Mouse (Mus musculus): Measurements from ENCODE around the gene Nol10. TPM values are rescaled to one million over a fixed set of nuclear protein-coding genes. Genes with fewer than 3 reads are reported as not detected.
"Not testable (repeated sequence)": the region's sequence is repeated elsewhere in the genome, so short reads cannot be mapped to it uniquely, and the experiment has no call there.

Gene Nol10
- polyA plus RNA-seq, 1 experiment from 2014 or later = 32.8 TPM

- WGBS = 85% methylated on average over 4 of the region's 4 CpGs
- H3K4me2 ChIP-seq = no peak overlapping the region
- no peaks in the 10 kb centered on the region for H3K36me3 ChIP-seq (ENCODE audit: control insufficient read depth, insufficient read depth, low read length)
- ATAC-seq (ENCODE audit: low FRiP score) = no peak
- H3K4me3 ChIP-seq (ENCODE audit: low read depth, low read length) = no peak overlapping the region
- no peaks in the 10 kb centered on the region for H3K27me3 ChIP-seq (ENCODE audit: control insufficient read depth, insufficient read depth, low read length)
- no peaks in the 10 kb centered on the region for H3K4me1 ChIP-seq (ENCODE audit: control insufficient read depth, insufficient read depth, low read length)
- no peak overlapping the region for H3K9ac ChIP-seq (ENCODE audit: low read length)
- DNase-seq (ENCODE audit: low spot score, missing footprints) = no peak
- H3K9me3 ChIP-seq (ENCODE audit: control insufficient read depth, low read length) = no peaks in the 10 kb centered on the region
- H3K27ac ChIP-seq (ENCODE audit: low read depth, low read length) = no peak overlapping the region
Measured at GRCm38 (mm10) chr12:17450503-17450902, 102.2 kb downstream of the Nol10 start.

DNA sequence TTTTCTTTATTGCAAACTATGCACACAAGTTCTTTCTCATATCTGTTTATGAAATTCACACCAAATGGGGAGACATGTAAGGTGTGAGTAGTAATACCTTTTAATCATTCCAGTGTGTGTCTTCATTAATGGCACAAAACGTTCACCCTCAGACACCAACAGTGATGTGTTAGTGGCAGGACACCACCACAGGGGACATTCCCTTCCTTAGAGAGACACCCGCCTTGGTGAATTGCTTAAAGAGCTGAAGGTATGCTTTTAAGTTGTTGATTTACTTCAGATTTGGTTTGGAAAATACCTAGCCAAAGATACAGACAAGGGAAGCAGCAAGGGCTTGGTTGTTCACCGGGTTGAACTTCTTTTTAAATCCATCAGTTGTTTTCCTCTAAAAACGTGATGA is 102.7 kb downstream of the Nol10 start:
- WGBS = 71% methylated on average over 4 of the region's 4 CpGs

DNA sequence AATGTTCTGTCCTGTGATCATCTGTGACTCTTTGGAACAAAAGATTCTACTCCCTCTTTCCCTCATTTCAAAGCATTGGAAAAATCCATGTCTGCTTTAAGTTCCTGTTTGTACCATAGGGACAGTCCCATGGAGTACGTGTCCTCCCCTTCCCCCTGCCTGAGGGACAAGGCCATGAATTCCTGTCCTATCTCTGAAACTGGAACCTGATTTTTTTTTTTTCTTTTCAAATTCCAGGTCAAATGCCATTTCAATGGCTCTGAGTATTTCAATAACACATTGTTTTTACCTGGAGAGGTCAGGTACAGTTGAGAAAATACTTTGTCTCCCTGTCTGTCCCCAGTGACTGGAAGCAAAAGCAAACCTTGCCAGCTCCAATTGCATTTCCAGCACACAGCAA is 104.0 kb downstream of the Nol10 start:
- no peak overlapping the region for H3K4me2 ChIP-seq
- 82% methylated on average over 1 of the region's 1 CpGs for WGBS
- H3K27ac ChIP-seq (ENCODE audit: low read depth, low read length) = no peak overlapping the region
- no peaks in the 10 kb centered on the region for H3K9me3 ChIP-seq (ENCODE audit: control insufficient read depth, low read length)
- no peak overlapping the region for H3K9ac ChIP-seq (ENCODE audit: low read length)
- no peak for DNase-seq (ENCODE audit: low spot score, missing footprints)
- no peaks in the 10 kb centered on the region for H3K36me3 ChIP-seq (ENCODE audit: control insufficient read depth, insufficient read depth, low read length)
- H3K4me3 ChIP-seq (ENCODE audit: low read depth, low read length) = no peak overlapping the region
- H3K4me1 ChIP-seq (ENCODE audit: control insufficient read depth, insufficient read depth, low read length) = no peaks in the 10 kb centered on the region
- H3K27me3 ChIP-seq (ENCODE audit: control insufficient read depth, insufficient read depth, low read length) = no peaks in the 10 kb centered on the region
- ATAC-seq (ENCODE audit: low FRiP score) = no peak

More for the DNA sequence above, 102.7 kb downstream of the Nol10 start:
- no peaks in the 10 kb centered on the region for H3K27me3 ChIP-seq (ENCODE audit: control insufficient read depth, insufficient read depth, low read length)
- DNase-seq (ENCODE audit: low spot score, missing footprints) (no peak), ATAC-seq (ENCODE audit: low FRiP score) (no peak)
- H3K36me3 ChIP-seq (ENCODE audit: control insufficient read depth, insufficient read depth, low read length) = no peaks in the 10 kb centered on the region
- no peaks in the 10 kb centered on the region for H3K9me3 ChIP-seq (ENCODE audit: control insufficient read depth, low read length)
- H3K4me3 ChIP-seq (ENCODE audit: low read depth, low read length) = no peak overlapping the region
- H3K4me1 ChIP-seq (ENCODE audit: control insufficient read depth, insufficient read depth, low read length) = no peaks in the 10 kb centered on the region
- H3K9ac ChIP-seq (ENCODE audit: low read length) = no peak overlapping the region
- no peak overlapping the region for H3K27ac ChIP-seq (ENCODE audit: low read depth, low read length)
- H3K4me2 ChIP-seq = no peak overlapping the region

- Histone ChIP-seq H3K36me3 (ENCODE audit: control insufficient read depth, insufficient read depth, low read length) (no peaks in the 10 kb centered on the region), H3K9me3 (ENCODE audit: control insufficient read depth, low read length) (no peaks in the 10 kb centered on the region), H3K9ac (ENCODE audit: low read length) (no peak overlapping the region), H3K4me3 (ENCODE audit: low read depth, low read length) (no peak overlapping the region), H3K4me1 (ENCODE audit: control insufficient read depth, insufficient read depth, low read length) (no peaks in the 10 kb centered on the region), H3K27me3 (ENCODE audit: control insufficient read depth, insufficient read depth, low read length) (no peaks in the 10 kb centered on the region), H3K27ac (ENCODE audit: low read depth, low read length) (no peak overlapping the region), H3K4me2 (no peak overlapping the region)
- DNase-seq (ENCODE audit: low spot score, missing footprints) (no peak), ATAC-seq (ENCODE audit: low FRiP score) (no peak)
- WGBS = 71% methylated on average over 5 of the region's 5 CpGs
Measured at GRCm38 (mm10) chr12:17453918-17454317, 105.7 kb downstream of the Nol10 start.

DNA sequence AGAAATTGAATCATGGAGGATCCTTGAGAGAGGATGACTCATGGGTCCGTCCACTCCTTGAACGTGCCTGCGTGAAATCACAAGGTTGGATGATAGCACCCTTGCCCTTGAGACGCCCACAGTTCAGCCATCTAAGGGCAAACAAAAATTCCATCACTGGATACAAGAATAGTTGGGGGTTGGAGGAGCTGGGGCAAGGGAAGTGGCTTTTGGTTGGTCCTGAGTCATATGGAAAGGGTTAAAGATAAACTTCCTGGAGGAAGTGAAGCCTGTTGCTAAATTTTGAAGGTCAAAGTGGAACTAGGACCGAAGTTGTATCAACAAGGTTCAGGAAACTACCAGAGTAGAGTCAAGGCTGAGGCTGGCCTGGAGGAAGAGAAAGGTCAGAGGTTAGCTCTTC is 106.8 kb downstream of the Nol10 start:
- no peak for ATAC-seq (ENCODE audit: low FRiP score)
- 85% methylated on average over 5 of the region's 5 CpGs for WGBS
- no peak for DNase-seq (ENCODE audit: low spot score, missing footprints)
- H3K4me3 ChIP-seq (ENCODE audit: low read depth, low read length) = no peak overlapping the region
- H3K4me2 ChIP-seq = no peak overlapping the region
- H3K27me3 ChIP-seq (ENCODE audit: control insufficient read depth, insufficient read depth, low read length) = no peaks in the 10 kb centered on the region
- no peaks in the 10 kb centered on the region for H3K4me1 ChIP-seq (ENCODE audit: control insufficient read depth, insufficient read depth, low read length)
- no peak overlapping the region for H3K9ac ChIP-seq (ENCODE audit: low read length)
- H3K27ac ChIP-seq (ENCODE audit: low read depth, low read length) = no peak overlapping the region
- no peaks in the 10 kb centered on the region for H3K36me3 ChIP-seq (ENCODE audit: control insufficient read depth, insufficient read depth, low read length)
- H3K9me3 ChIP-seq (ENCODE audit: control insufficient read depth, low read length) = no peaks in the 10 kb centered on the region

- not testable (repeated sequence) for H3K4me3 ChIP-seq (ENCODE audit: low read depth, low read length); H3K27ac ChIP-seq (ENCODE audit: low read depth, low read length); H3K4me2 ChIP-seq; H3K9me3 ChIP-seq (ENCODE audit: control insufficient read depth, low read length); H3K9ac ChIP-seq (ENCODE audit: low read length); H3K36me3 ChIP-seq (ENCODE audit: control insufficient read depth, insufficient read depth, low read length); H3K27me3 ChIP-seq (ENCODE audit: control insufficient read depth, insufficient read depth, low read length); ATAC-seq (ENCODE audit: low FRiP score); H3K4me1 ChIP-seq (ENCODE audit: control insufficient read depth, insufficient read depth, low read length); DNase-seq (ENCODE audit: low spot score, missing footprints)
- WGBS = 86% methylated on average over 4 of the region's 4 CpGs
Measured at GRCm38 (mm10) chr12:17459223-17459622, 111.0 kb downstream of the Nol10 start.

DNA sequence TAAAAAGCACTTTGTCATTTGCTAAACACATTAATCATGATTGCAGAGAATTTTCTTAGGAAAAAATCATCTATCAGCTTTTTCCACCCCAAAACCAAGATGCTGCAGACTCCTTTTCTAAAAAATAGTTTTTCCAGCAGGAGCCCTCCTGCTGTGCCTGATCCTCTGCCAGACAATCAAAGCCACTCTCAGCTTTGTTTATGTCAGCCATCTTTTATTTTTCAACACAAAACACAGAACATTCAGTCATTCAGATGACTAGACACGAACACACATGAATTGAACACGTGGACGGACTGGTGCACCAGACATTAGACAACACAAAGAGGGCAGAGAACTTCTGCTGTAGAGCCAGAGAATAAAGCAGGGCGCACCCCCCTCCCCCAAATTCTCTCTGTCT is 115.4 kb downstream of the Nol10 start:
- no peaks in the 10 kb centered on the region for H3K9me3 ChIP-seq (ENCODE audit: control insufficient read depth, low read length)
- no peak overlapping the region for H3K4me3 ChIP-seq (ENCODE audit: low read depth, low read length)
- H3K27ac ChIP-seq (ENCODE audit: low read depth, low read length) = no peak overlapping the region
- WGBS = 45% methylated on average over 4 of the region's 4 CpGs
- no peaks in the 10 kb centered on the region for H3K27me3 ChIP-seq (ENCODE audit: control insufficient read depth, insufficient read depth, low read length)
- DNase-seq (ENCODE audit: low spot score, missing footprints) (no peak), ATAC-seq (ENCODE audit: low FRiP score) (no peak)
- H3K9ac ChIP-seq (ENCODE audit: low read length) = no peak overlapping the region
- no peak overlapping the region for H3K4me2 ChIP-seq
- H3K36me3 ChIP-seq (ENCODE audit: control insufficient read depth, insufficient read depth, low read length) = no peaks in the 10 kb centered on the region
- H3K4me1 ChIP-seq (ENCODE audit: control insufficient read depth, insufficient read depth, low read length) = no peaks in the 10 kb centered on the region

DNA sequence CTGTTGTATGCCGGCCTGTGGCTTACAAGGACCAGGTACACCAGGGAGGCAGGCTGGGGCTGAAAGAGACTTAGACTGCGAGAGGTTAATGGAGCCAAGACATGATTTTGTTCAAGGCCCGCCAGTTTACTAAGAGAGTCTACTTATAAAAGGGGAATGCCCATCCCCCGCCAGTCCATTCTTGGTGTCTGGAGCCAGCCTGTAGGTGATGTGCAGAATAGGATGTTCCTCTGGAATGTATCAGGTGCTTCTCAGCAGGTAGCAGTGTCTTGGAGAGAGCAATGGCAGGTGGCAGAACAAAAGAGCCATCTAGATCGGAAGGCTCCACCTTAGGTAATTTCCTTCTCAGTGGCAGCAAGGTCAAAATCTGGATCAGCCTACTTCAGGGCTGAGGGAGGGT is 116.3 kb downstream of the Nol10 start:
- not testable (repeated sequence) for H3K9ac ChIP-seq (ENCODE audit: low read length); H3K36me3 ChIP-seq (ENCODE audit: control insufficient read depth, insufficient read depth, low read length); H3K4me3 ChIP-seq (ENCODE audit: low read depth, low read length); H3K27me3 ChIP-seq (ENCODE audit: control insufficient read depth, insufficient read depth, low read length); H3K4me1 ChIP-seq (ENCODE audit: control insufficient read depth, insufficient read depth, low read length); H3K9me3 ChIP-seq (ENCODE audit: control insufficient read depth, low read length); ATAC-seq (ENCODE audit: low FRiP score); H3K27ac ChIP-seq (ENCODE audit: low read depth, low read length); DNase-seq (ENCODE audit: low spot score, missing footprints); H3K4me2 ChIP-seq
- WGBS = 93% methylated on average over 5 of the region's 5 CpGs

DNA sequence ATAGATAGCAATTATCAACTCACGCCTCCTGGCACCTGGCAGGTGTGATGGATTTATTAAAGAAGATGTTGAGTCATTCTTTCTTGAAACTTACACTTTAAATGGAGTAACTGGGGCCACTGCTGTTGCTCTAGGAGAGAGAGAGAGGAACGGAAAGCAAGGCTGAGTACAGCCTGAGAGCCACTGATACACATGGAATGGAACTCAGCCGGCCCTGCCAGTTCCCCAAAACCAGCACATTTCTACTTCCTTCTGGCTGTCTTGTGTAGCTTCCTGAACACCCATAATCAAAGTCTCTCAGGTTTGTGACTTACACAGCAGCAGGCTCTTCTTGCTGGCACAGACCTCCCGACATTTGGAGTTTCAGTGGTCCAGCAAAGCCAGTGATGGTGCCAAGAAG is 118.5 kb downstream of the Nol10 start:
- WGBS = 83% methylated on average over 4 of the region's 4 CpGs

GRCm38 (mm10) chr12:17468359-17468758 is 120.1 kb downstream of the Nol10 start:
- DNase-seq (ENCODE audit: low spot score, missing footprints) (no peak), ATAC-seq (ENCODE audit: low FRiP score) (no peak)
- no peaks in the 10 kb centered on the region for H3K27me3 ChIP-seq (ENCODE audit: control insufficient read depth, insufficient read depth, low read length)
- no peaks in the 10 kb centered on the region for H3K9me3 ChIP-seq (ENCODE audit: control insufficient read depth, low read length)
- no peak overlapping the region for H3K9ac ChIP-seq (ENCODE audit: low read length)
- H3K36me3 ChIP-seq (ENCODE audit: control insufficient read depth, insufficient read depth, low read length) = no peaks in the 10 kb centered on the region
- no peak overlapping the region for H3K4me3 ChIP-seq (ENCODE audit: low read depth, low read length)
- H3K4me1 ChIP-seq (ENCODE audit: control insufficient read depth, insufficient read depth, low read length) = no peaks in the 10 kb centered on the region
- no peak overlapping the region for H3K27ac ChIP-seq (ENCODE audit: low read depth, low read length)
- 70% methylated on average over 3 of the region's 3 CpGs for WGBS
- H3K4me2 ChIP-seq = no peak overlapping the region

More for the DNA sequence above, 118.5 kb downstream of the Nol10 start:
- H3K4me2 ChIP-seq = no peak overlapping the region
- no peak overlapping the region for H3K4me3 ChIP-seq (ENCODE audit: low read depth, low read length)
- H3K36me3 ChIP-seq (ENCODE audit: control insufficient read depth, insufficient read depth, low read length) = no peaks in the 10 kb centered on the region
- no peaks in the 10 kb centered on the region for H3K9me3 ChIP-seq (ENCODE audit: control insufficient read depth, low read length)
- no peaks in the 10 kb centered on the region for H3K4me1 ChIP-seq (ENCODE audit: control insufficient read depth, insufficient read depth, low read length)
- H3K9ac ChIP-seq (ENCODE audit: low read length) = no peak overlapping the region
- ATAC-seq (ENCODE audit: low FRiP score) (no peak), DNase-seq (ENCODE audit: low spot score, missing footprints) (no peak)
- no peak overlapping the region for H3K27ac ChIP-seq (ENCODE audit: low read depth, low read length)
- H3K27me3 ChIP-seq (ENCODE audit: control insufficient read depth, insufficient read depth, low read length) = no peaks in the 10 kb centered on the region

Measured in midbrain, embryonic 11.5 days (tissue).